Mouse (Mus musculus) cerebellum, adult 9-10 months (tissue): ENCODE measurements at regions not wholly inside any gene's neighbourhood (a gene's known extent, or its start where the extent isn't known, plus 50 kb on each side); places are given as distances from the start of the nearest gene placed in this dataset.

ENCODE experiments used
- DNase-seq: peaks from one replicate; pipeline ENCODE4 v3.0.0; 2022

DNA sequence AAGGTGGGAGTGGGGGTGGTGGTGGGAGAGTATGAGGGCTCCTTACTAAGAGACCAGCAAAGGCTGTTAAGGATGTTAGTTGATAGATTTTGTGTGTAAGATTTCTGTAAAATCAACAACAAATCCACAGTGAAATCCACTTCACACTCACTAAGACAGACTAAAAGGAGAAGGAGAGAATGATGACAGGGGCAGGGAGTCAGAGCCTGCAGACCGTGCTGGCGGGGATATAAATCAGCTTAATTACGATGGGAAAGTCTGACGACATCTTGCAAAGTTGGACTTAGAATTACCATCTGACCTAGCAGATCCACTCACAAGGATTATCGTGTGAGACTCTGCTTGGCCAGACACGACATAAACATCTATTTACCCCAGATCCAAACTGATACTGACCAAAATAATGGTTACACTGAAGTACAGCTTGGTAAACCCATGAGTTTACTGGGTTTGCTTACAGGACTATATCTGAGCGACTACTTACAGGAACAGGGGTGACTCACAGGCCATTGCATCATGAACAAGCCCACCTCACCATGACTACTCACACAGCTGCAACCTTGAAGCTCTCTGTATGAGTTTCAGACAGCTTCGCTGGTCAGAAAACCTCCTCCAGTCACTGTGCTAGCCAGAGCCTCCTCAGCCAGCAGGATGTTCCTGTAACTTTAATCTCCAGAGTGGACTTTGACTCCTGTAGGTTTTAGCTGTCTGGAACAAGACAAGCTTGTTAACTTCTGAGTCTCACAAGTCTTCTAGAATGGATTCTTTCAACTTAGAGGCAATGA lies 50.5 kb upstream of the Ednra start:
- no peak for DNase-seq

DNA sequence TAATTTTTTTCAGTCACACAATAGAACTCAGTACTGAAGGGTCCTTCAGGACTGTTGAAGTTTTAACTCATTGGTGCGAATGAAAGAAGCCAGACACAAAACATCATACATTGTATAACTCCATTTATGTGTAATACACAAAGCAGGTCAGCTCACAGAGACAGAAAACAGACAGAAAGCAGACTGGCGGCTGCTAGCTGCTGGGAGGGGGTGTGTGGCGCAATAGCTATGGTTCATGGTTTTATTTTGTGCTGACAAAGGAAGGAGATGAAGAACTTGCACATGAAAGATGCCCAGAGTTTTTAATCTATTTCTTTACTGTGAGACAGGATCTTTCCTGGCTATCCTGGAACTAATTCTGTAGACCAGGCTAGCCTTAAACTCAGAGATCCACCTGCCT lies 51.3 kb upstream of the Ednra start:
- DNase-seq = no peak

- DNase-seq = no peak
Measured at GRCm38 (mm10) chr8:77777597-77777996, 53.3 kb upstream of the Ednra start.

GRCm38 (mm10) chr8:77785676-77786255 lies 61.5 kb upstream of the Ednra start:
- DNase-seq = no peak

GRCm38 (mm10) chr8:77794911-77795310 lies 70.6 kb upstream of the Ednra start:
- DNase-seq = no peak

DNA sequence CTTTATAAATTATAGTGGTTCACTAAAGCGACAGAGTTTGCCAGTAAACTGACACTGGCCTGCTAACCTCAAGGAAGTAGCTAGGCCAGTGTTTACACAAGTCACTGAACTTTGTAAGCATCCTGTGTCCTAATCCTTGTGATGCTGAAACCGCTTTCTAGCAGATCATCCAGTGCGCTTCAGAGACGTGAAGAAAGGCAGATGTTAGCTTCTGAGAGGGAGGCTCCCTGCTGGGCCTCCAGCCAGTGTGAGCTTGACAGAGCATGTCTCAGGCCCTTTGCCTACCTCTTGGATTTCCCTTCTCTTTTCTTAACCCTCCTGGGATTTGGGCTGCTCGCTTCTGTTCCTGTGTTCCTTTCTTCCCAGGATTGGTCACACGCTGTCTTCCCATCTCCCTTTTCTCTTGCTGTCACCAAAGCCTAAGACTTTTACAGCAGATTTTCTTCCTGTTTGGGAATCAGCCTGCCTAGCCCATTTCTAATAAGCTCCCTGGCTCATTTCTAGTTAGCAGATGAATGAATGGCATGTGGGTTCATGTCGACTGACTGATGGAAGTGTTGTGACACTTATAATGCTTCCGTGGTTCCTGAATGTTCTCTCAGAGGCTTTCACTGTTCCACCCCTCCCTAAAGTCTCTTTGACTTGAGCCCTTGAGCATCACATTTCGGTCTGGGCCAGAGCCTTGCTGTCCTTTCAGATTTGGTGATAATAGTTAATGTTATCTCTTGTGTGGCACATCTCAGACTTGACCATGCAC lies 79.1 kb upstream of the Ednra start:
- no peak for DNase-seq

- DNase-seq = no peak
Measured at GRCm38 (mm10) chr8:77804536-77804935, 80.3 kb upstream of the Ednra start.

- no peak for DNase-seq
Measured at GRCm38 (mm10) chr8:77804956-77805355, 80.7 kb upstream of the Ednra start.

GRCm38 (mm10) chr8:77805657-77806056 lies 81.4 kb upstream of the Ednra start:
- DNase-seq = no peak

GRCm38 (mm10) chr8:77814796-77815647 lies 90.8 kb upstream of the Ednra start:
- DNase-seq = no peak

- no peak for DNase-seq
Measured at GRCm38 (mm10) chr8:77815648-77815971, 91.3 kb upstream of the Ednra start.

DNA sequence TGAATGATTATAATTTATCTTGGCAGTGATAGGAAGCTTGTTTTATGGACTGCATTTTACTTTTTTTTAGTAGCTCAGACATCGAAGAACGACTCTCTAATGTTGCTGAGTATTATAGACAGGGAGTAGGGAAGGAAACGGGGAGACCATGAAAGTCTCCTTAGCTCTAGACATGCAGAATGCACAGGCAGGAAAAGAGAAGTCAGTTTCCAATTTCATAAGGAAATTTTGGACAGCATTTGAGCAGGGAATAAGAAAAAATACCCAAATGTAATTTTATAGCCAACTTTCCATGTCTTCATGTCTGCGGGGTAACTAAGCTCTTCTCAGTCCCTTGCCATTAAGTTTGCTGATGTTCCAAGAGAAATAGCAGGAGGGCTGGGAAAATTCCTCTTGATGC lies 92.0 kb upstream of the Ednra start:
- no peak for DNase-seq

GRCm38 (mm10) chr8:77825786-77826185 lies 101.5 kb upstream of the Ednra start:
- DNase-seq = no peak

DNA sequence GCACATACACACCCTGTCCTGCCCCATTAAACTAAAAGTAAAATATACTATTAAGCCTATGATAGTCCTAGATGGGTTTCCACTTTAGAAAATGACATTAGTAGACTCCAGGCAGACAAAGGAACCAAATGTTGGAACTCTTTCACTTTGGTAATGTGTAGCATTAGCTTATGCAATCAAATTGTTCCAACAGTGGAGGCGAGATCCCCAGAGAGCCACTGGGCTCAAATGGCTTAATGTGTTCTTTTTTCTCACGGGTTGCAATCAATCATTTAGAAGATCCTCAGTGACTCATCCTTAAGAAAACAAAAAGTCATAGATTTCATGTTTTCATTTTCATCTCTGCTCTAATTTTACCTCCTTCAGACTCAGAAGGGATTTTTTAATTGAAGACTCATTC lies 102.0 kb upstream of the Ednra start:
- DNase-seq = no peak

- no peak for DNase-seq
Measured at GRCm38 (mm10) chr8:77828079-77828478, 103.8 kb upstream of the Ednra start.

GRCm38 (mm10) chr8:77829126-77829748 lies 105.0 kb upstream of the Ednra start:
- no peak for DNase-seq

DNA sequence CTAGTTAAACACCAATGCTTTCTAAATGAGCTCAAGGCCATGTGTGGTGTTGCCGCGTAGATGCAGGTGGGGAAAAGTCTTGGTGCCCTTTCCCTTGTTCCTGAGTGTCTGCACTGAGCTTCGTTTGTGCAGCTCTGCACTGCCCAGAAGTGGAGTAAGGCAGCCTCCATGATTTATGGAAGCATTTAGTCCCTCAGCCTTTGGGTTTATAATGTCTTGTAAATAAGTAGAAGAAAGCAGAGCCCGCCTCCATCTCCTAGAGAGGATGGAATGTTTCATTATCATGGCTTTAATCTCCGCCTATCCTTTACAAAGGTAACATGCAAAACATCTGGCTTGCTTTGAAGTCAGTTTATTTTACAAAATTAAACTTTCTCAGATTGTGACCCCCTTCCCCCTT lies 105.5 kb upstream of the Ednra start:
- DNase-seq = no peak

DNA sequence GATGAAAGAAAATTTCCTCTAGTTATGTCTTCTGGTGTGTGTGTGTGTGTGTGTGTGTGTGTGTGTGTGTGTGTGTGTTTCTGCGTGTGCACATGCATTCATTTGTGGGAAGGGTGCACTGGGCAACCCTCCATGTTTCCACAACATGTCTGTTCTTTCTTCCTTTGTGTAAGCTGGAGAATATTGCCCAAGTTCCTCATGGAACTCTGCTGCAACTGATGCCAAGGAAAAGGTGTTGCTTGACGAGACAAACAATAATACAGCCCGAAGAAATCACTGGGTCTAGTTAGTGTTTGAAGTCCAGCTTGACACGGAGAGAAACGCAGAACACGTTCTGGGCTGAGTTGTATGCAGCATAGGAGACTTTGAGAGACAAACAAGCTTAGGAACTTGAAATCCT lies 110.0 kb upstream of the Ednra start:
- DNase-seq = no peak

DNA sequence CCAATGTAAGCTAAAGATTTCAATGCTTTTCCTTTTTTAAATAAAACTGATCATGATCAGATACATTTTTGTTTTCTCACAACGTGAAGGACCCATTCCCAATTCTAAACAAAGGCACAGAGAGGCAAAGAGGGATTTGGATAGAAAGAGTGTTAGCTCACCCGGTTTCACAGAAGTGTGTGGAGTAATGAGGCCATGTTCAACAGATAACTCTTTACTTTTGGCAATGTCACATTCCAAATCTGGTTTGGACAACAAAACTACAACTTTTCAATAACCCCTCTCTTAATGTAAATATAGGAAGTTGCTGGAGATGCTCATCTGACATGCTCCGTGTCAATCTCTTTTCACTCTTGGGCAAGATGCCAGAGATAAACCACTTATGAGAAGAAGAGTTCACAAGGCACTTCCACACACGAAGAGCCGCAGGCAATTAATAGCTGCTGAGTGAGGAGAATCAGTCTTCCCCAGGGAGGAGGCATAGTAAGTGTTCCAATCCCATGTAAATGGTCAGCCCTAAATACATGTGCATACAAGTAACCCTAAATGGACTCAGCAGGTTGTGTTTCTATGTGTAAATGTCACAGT lies 112.7 kb upstream of the Ednra start:
- no peak for DNase-seq

- no peak for DNase-seq
Measured at GRCm38 (mm10) chr8:77842392-77843139, 118.3 kb upstream of the Ednra start.

DNA sequence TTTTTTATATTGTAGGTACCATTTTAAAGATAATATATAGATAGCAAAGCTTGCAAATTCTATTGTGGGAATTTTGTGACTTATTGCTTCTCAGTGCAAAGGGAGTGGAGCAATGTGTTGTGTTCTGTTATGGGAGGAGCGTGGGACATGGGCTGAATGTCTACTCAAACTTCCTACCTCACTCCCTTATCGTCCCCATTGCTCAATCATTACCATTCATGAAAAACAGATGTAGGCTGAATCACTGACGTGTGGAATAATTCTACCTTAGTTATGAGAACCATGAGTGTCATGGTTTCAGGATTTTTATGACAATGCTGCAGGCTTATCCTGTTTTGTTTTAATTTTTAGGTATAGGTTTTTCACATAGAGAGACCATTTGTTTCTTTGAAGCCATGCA lies 119.0 kb upstream of the Ednra start:
- DNase-seq = no peak

DNA sequence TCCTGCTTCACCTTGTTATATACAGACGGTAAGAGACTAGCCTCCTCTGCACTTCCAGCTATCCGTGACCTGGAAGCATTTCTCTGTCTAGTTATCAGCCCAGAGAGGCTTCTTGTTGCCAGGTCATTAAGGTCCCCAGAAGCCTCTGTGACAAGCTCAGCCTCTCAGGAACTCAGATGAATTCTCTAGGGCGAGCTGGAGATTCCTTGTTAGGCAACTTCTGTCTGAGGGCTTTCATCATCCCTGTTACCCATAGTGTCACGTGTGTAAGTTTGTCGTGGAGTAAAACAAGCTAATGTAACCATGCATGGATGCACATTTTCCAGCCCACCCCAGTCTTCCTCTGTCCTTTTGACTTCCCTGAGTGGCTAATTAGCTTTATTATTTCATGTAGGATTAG lies 126.3 kb upstream of the Ednra start:
- no peak for DNase-seq
